Mouse (Mus musculus): ENCODE measurements at regions not wholly inside any gene's neighbourhood (a gene's known extent, or its start where the extent isn't known, plus 50 kb on each side); places are given as distances from the start of the nearest gene placed in this dataset.

DNA sequence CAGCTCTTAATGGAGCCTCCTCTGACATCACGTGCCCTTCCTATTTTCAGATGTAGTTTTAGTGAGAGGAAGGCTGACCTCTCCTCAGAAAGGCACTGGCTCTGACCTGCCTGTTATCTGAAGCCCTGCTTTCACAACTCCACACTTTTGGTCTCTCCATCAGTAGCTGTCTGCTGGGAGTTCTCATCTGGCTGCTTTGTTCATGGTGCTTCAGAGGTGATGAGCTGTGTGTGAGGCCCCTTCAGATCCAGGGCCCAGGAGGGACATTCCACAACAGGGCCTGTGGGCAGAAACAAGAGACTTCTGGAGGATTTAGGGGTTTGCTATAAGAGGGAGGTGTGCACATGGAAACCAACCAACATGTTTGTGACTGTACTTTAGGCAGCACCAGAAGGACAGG is 50.8 kb upstream of the Fhl2 start:
- ATAC-seq (ENCODE audit: insufficient number of reproducible peaks, low FRiP score, low TSS enrichment), result no peak

GRCm38 (mm10) chr1:43250281-43250680 is 53.5 kb upstream of the Fhl2 start:
- no peak for ATAC-seq (ENCODE audit: insufficient number of reproducible peaks, low FRiP score, low TSS enrichment)

GRCm38 (mm10) chr1:43251356-43251755 is 54.6 kb upstream of the Fhl2 start:
- ATAC-seq (ENCODE audit: insufficient number of reproducible peaks, low FRiP score, low TSS enrichment), result no peak

DNA sequence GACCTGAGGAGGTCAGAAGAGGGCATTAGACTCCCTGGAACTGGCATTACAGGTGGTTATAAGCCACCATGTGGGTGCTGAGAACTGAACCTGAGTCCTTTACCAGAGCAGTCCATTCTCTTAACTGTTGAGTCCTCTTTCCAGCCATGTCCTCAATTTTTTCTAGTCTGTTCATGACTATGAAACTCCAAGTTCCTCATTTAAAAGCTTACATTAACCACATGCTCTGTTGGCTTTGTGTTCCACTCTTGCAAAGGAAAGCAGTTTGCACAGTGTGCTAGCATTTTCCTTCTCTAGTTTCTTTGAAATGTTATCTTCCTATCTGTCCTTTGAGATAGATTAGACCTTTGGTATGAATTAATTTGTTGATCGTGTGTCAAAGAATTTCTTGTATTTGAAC is 57.3 kb upstream of the Fhl2 start:
- ATAC-seq (ENCODE audit: insufficient number of reproducible peaks, low FRiP score, low TSS enrichment), result no peak

GRCm38 (mm10) chr1:43256078-43256477 is 59.3 kb upstream of the Fhl2 start:
- no peak for ATAC-seq (ENCODE audit: insufficient number of reproducible peaks, low FRiP score, low TSS enrichment)

GRCm38 (mm10) chr1:43257909-43258308 is 61.1 kb upstream of the Fhl2 start:
- no peak for ATAC-seq (ENCODE audit: insufficient number of reproducible peaks, low FRiP score, low TSS enrichment)

DNA sequence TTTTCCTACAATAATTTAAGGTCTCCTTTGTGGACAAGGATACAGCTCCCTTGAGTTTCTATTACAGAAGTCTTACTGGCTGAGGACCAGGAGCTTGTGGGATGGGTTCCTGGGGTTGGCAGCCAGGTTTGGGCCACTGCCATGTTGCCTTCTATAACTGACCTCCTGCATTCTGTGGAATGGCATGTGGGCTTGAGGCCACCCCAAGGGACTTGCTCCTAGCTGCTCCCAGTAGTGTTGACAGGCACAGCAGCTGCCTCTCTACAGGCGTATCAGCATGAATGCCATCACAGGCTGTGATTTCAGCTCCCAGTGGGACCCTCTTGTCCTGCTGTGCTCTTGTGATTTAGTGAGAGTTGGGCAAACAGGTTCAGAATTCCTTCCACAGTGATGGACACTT is 63.1 kb upstream of the Fhl2 start:
- no peak for ATAC-seq (ENCODE audit: insufficient number of reproducible peaks, low FRiP score, low TSS enrichment)

DNA sequence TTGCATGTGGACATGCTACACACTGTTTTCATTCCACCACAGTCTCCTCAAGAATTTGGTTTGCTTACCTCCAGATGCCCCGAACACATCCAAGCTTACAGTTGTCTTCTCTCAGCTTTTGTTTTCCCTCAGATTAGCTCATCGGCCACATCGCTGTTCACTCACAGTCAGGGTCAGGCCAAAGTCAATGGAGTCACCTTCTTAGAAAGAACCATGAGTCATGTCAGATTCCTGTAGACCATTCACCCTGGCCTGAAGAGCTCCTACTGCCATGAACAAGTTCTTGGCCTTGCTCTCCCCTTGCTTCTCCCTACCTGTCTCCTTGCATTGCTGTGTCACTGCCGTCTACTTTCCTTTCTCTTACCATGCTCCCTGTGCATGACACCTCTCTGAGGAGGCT is 63.7 kb upstream of the Fhl2 start:
- no peak for ATAC-seq (ENCODE audit: insufficient number of reproducible peaks, low FRiP score, low TSS enrichment)

DNA sequence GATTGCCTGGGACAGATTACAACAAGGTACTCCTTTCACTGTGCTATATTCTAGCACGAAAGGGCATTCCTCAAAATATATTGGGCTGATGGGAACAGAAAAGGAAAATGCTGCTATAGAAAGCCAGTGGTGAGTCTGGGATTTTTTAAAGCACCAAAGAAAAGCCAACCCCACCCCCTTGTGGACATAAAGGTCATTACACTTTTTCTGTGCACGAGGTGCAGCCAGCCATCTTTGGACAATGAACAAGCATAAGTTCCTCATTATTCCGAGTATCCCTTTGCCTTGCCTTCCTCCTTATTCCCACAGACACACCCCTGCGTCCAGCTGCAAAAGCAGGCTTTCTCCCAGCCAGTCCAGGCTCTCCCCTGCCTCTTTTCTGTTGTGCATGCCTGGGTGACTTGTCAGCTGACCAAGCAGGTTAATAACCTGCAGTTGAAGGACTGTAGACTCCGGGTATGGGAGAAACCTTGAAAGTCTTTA is 67.7 kb upstream of the Fhl2 start:
- peak; percentile 45; the same call in 1 of the 2 replicates for ATAC-seq (ENCODE audit: insufficient number of reproducible peaks, low FRiP score, low TSS enrichment)

GRCm38 (mm10) chr1:43265699-43266455 is 69.1 kb upstream of the Fhl2 start:
- ATAC-seq (ENCODE audit: insufficient number of reproducible peaks, low FRiP score, low TSS enrichment), result no peak

DNA sequence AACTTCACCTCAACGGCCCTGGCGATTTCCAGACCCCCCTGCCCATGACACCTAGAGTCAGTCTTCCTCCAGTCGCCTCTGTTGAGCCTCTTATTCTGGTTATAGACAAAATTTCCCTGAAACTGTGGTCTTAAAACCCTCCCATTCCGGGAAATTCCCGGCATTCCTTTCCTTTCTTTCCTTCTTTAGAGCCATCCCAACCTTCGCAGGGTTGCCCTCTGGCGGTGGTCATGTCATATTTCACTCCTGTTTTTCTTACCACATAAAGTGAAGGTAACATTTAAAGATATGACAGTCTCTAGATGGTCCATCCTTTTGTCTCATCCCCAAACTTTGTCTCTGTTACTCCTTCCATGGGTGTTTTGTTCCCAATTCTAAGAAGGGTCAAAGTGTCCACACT is 72.9 kb upstream of the Fhl2 start:
- ATAC-seq (ENCODE audit: insufficient number of reproducible peaks, low FRiP score, low TSS enrichment), result no peak

- ATAC-seq (ENCODE audit: insufficient number of reproducible peaks, low FRiP score, low TSS enrichment), result no peak
These were observed 76.6 kb upstream of the Fhl2 start for GRCm38 (mm10) chr1:43273236-43273868.

GRCm38 (mm10) chr1:43291736-43292135 is 95.0 kb upstream of the Fhl2 start:
- no peak for ATAC-seq (ENCODE audit: insufficient number of reproducible peaks, low FRiP score, low TSS enrichment)

DNA sequence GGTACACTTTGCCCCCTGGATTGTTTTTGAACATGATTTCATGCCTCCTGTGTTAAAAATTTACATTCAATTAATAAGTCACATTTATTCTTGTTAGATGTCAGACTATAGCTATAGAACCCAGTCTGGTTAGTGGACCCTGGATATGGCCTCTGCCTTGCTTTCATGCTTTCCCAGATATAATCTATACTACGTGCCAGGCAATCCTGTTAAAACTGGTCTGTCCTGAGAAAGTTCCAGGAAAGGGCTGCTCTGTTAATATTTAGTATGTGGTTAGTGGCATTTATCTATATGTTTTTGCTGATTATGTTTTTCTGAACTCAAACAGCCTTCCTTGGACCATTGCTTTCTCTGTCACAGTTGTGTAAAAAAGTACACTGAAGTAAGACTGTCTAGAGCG is 95.8 kb upstream of the Fhl2 start:
- no peak for ATAC-seq (ENCODE audit: insufficient number of reproducible peaks, low FRiP score, low TSS enrichment)

DNA sequence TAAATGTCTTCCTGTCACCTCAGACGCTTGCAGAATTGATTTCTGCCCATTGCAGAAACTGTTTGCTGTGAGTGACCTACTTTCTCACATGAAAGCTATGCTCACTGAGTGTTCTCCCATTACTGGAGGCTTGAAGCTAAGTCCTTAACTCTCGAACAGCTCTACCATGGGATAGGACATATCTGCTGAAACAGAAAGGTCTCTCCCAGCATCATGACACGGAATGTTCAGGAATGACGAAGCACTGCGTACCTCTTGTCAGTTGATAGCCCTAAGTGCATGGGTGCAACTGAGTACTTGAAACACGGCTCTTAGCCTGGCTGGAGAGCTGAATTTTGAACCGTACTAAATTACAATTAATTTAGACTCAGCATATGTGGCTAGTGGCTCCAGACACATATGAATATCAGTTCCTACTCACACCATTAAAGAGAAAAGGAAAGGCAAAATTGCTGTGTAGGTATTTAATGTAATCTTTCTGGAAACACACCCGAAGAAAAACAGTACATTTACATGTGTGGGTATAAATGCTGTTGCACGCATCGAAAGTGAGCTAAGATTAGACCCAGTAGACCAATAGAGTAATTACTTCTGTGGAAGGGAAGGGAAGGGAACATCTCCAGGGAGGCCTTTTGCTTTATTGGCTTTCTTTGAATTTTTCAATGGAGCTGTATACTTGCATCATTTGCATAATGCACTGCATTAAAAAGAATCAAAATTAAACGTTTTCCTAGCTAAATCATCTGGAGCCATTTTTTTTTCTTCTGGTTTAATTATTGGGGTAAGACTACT is 97.6 kb upstream of the Fhl2 start:
- no peak for ATAC-seq (ENCODE audit: insufficient number of reproducible peaks, low FRiP score, low TSS enrichment)

- ATAC-seq (ENCODE audit: insufficient number of reproducible peaks, low FRiP score, low TSS enrichment), result no peak
These were observed 100.8 kb upstream of the Fhl2 start for GRCm38 (mm10) chr1:43297579-43297978.

DNA sequence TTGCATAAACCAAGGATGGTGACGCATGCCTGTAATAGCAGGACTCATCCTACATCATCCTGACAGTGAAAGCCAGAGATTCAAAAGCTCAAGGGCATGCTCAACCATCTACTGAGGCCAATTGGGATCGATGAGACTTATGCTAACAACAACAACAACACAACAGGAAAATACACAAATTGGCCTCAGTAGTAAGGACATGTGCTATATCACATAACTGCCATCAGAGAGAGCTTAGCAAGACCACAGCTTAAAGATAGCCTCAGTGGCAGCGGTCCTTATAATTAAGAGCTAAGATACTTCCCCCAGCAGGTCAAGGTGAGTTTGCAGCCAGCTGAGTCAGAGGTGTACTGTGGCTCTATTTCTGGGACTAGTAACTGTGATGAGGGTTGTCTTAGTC is 102.0 kb upstream of the Fhl2 start:
- ATAC-seq (ENCODE audit: insufficient number of reproducible peaks, low FRiP score, low TSS enrichment), result no peak

DNA sequence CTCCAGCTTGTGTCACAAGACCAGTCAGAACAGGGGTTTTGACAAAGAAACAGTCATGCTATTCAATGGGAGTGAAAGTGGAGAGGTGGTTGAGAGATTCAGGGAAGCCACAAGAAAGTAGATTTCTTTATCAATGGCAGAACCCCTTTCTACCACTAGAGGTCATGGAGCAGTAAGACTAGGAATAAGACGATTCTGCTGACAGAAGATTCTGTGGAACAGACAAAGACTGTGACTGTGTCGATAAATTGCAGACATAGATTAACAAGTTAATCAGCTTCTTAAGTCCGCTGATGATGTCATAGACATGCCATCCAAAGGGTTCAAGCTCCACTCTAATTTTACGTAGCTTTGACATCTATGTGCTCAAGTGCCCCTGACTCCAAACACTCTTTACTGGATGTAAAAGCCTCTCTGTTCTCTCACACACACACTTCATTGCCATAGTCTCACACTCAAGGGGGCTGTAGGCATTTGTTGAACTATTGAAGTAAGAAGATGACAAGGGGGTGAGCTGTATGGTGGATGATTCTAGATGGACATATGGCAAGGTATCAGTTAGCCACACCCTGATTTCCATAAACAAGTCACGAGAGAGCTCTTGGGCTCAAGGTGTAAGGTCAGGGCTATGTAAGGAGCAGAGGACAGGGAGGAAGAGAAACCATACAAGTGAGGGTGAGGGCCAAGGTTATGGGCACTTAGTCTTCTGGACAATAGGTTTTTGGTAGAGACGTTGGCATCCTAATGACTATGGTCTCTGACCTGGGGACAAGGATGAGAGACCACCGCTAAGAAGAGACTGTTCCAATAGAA is 102.9 kb upstream of the Fhl2 start:
- peak; percentile 79 for ATAC-seq (ENCODE audit: insufficient number of reproducible peaks, low FRiP score, low TSS enrichment)

DNA sequence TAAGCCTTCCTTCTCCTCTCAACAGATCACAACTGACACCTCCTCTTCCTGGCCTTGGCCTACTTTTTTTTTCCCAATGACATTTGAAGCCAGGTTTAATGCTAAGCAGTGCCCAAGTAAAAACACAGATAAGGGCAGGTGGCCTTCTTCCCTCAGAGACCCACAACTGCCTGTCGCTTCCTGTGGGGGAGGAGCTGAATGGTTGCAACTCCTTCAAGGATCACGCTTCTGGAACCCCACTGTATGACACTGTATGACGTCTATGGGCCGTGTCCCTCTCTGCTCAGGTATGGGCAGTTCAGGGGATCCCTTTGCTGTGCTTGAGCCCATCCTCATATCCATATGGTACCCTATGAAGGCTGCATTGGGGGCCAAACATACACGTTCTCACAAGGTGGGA is 103.9 kb upstream of the Fhl2 start:
- no peak for ATAC-seq (ENCODE audit: insufficient number of reproducible peaks, low FRiP score, low TSS enrichment)

- no peak for ATAC-seq (ENCODE audit: insufficient number of reproducible peaks, low FRiP score, low TSS enrichment)
These were observed 105.2 kb upstream of the Fhl2 start for GRCm38 (mm10) chr1:43301866-43302571.
